Mouse (Mus musculus) kidney, postnatal 4 days (tissue): Measurements from ENCODE around the gene Dnajb4.
"Not testable (repeated sequence)": the region's sequence is repeated elsewhere in the genome, so short reads cannot be mapped to it uniquely, and the experiment has no call there.

Experiments used
- DNase-seq, 2 experiments: peaks; one replicate each; pipeline ENCODE4 v3.0.0; 2021; ENCODE audit warnings: mixed read lengths in 2 of 2

Gene Dnajb4

DNA sequence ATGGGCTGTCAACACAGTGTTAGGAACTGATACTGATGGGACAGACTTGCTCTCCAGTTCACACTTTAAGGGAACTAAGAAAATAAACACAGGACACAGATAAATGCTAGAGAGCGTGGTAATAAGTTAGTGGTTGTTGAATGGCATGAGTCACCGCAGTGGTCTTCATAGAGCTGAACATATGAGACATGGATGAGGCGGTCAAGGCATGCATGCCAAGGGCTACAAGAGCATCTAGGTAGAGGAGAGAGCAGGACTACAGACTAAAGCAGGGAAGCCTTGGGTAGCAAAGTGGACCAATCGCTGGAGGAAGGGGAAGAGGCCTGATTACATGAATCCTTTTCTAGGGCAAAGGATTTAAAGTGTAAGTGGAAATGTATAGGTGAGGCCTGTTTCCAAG, 2.9 kb downstream of the Dnajb4 start:
- DNase-seq = no peak

DNA sequence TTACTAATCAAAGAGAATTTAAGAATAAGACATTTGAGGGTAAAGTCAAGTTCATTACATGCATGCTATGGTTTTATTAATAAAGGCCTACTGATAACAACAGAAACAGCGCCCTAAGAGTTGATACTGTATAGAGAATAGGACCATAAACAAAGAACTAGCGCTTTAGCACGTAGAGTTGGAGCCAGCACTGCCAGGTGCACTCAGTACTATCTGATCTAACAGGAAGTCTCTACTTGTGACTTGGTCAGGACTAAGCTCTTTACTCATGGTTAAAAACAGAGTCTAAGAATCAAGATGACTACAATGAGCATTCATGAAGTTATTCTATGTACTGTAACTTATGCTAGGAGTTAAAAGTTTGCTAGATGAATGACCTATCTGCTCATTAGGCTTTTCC, 5.5 kb downstream of the Dnajb4 start:
- DNase-seq = no peak

DNA sequence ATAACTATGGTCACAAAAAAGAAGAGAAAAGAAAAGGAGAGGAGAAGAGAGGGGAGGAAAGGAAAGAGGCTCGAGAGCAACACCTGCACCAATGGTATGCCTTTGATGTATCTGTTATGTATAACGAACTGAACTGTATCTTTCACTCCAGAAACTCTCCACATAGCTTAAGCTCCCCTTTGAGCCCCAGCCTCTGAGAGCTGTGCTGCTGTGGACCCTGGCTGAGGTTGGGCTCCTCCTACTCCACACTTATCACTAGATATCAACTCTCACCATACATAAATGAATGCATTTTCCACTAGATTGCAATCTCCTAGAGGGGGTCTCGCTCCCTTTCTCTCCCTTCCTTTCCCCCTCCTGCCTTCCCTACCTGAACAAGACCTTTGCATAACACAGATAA, 6.1 kb downstream of the Dnajb4 start:
- no peak for DNase-seq

DNA sequence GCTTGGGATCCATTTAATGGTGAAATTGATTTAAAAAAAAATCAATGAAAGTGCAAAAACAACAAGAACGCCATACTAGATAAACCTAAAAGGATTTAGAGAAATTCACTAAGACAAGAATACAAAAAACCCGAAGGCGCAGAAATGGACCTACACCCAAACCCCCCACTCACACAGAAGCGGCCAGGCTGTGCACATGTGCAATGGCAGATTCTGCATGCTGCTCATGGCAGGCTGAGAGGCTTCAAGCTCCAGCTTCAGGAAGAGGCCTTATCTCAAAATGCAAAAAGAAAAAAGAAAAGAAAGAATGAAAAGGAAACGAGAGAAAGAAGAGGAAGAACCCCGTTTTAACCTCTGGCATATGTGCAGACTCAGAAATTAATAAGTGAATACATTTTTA, 6.7 kb downstream of the Dnajb4 start:
- DNase-seq = no peak

DNA sequence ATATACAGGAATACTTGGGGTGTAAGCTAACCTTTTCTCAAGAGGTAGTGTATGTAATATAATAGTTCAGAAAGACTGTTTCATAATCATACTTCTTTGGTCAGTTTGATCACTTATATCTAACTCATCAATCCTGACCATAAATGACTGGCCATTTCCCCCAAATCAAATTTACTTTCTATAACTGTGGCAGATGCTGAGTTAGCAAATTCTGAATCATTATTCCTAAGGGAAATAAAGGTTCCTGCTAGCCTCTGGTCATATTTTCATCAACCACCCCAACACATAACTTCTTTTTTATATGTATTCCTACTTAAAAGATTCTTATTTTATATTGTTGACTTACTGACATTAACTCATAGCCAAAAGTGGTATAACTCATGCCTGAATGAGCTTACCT, 7.2 kb downstream of the Dnajb4 start:
- no peak for DNase-seq

DNA sequence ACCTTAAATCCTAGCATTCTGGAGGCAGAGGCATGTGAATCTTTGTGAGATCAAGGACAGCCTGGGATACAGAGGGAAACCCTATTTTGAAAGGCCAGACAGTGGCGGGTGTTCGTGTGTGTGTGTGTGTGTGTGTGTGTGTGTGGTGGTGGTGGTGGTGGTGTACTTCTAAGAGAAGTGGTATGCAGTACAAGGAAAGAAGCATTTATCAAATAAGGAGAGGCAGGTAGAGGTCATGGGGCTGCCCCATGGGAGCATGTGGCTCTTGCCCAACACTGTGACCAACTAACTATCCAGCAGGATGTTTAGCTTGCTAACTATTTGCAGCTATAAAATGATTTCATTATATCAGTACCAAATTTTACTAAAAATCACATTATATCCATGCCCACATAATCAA, 8.5 kb downstream of the Dnajb4 start:
- DNase-seq = no peak

DNA sequence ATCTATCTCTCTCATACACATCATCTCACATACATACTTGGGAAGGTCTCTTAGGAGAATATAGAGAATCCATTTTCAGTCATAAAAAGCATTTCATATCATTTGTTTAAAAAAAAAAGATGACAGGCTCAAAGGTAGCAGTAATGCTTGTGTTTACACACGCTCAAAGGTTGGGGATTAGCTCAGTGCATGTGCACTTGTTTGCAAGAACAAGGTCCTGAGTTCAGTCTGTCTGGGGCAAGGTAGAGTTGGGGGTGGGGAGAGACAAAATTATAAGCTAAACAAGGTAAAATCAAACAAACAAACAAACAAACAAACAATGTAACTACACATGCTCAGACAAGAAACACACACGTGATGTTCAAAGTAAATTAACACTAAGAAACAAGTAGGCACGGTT, 8.9 kb downstream of the Dnajb4 start:
- DNase-seq = no peak

DNA sequence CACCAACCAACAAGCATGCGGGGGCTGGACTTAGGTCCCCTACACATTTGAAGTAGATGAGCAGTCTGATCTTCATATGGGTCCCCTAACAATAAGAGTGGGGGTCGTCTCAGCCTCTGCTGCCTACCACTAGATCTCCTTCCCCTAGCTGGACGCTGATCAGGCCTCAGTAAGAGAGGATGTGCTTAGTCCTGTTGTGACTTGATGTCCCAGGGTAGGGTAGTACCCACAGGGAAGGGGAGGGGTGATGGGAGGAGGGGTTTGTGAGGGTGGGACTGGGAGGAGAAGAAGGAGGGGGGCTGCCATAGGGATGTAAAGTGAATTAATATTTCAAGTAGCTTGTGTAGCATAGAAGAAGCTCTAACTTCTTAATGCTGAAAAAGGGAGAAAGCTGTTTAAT, 11.0 kb downstream of the Dnajb4 start:
- DNase-seq = no peak

DNA sequence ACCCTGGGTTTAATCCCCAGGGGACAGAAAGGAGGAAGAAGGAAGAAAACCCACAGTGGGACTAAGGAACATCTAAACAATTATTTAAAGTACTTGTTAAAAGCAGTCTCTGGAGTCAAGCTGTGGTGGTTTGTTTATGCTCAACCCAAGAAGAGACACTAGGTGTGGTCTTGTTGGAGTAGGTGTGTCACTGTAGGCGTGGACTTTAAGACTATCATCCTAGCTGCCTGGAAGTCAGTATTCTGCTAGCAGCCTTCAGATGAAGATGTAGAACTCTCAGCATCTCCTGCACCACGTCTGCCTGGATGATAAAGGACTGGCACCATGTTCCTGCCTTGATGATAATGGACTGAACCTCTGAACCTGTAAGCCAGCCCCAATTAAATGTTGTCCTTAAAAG, 12.9 kb downstream of the Dnajb4 start:
- DNase-seq = not testable (repeated sequence)

DNA sequence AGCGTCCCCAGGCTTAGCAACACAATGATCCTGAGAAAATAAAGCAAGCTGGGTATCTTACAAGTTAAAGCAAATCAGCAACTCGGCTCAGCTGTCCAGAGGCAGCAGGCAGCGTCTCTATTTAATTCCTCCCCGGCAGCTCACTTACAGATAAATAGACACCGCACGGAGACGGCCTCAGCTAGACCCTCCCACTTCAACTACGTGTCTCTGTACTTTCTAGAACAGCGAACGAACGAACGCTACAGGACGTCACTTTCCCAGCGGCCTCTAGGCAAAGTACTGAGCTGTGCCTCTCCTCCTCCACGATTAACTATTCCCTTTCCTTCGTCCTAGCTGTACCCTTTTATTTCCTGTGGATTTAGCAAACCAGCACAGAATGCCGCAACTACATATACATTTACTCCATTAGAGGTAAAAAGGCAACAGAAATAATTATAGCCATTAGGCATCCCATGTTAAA, 16.4 kb downstream of the Dnajb4 start:
- DNase-seq = peak; percentile 82 to 88

DNA sequence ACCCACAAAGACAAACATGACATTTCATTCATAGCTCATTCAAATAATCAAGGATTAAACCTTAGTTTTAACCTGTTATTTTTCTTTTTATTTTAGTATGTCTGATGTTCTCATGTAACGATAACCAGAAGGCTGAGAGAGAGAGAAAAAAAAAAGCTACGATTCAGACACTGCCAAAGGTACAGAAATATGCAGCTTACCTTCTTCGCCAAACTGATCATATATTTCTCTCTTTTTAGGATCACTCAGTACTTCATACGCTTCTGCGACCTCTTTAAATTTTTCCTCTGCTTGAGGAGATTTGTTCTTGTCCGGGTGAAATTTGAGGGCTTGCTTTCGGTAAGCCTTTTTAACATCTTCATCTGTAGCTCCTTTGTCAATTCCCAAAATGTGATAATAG, 16.9 kb downstream of the Dnajb4 start:
- no peak for DNase-seq

DNA sequence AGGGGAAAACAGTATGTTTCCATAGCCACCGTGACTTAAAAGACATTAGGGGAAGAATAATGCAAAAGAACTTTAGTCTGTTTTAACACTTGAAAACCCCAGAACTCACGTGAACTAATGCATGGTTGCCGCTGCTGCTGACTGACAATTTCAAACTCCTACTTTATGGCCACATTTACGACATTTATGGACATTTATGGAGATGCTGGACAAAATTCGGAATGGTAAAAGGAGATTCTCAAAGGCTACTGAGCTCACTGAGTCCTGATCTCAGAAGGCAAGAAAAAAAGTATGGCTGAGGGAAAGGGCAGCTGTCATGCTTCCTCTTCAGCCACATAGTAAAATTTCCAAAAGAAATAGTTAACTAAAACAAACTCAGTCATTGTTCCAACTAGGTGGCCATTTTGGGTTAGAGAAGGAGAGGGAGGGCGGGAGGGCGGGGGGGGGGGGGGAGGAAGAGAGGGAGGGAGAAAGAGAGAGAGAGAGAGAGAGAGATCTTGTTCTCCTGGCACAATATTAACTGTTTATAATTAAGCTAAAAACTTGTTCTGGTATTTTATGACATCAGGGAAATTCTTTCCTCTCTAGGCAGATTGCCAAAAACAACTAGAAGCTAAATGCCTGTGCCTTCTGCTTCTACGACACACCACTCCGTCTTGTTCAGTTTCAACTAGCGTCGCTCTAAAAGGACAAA, 17.7 kb downstream of the Dnajb4 start:
- DNase-seq = peak in 1 of 2 experiments; percentile 35

DNA sequence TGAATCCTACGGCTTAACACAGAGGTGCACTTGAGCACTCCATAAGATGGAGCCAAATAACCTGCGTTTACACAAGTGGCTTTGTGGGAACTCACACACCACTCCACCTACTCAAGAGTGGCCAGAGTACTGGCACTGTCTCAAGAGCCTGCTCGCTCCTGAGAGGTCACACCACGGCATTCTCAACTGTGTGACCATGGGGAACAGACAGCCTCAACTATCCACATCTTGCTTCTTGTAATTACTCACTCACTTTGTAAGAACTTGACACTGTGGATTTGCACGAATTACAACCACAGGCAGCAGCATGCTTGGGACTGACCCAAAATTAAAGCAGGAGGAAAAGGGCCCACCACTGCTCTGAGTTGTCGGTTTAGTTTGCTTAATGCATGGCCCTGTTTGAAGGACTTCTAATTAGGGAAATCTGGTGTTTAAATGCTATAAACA, 18.3 kb downstream of the Dnajb4 start:
- DNase-seq = peak in 1 of 2 experiments; percentile 53

DNA sequence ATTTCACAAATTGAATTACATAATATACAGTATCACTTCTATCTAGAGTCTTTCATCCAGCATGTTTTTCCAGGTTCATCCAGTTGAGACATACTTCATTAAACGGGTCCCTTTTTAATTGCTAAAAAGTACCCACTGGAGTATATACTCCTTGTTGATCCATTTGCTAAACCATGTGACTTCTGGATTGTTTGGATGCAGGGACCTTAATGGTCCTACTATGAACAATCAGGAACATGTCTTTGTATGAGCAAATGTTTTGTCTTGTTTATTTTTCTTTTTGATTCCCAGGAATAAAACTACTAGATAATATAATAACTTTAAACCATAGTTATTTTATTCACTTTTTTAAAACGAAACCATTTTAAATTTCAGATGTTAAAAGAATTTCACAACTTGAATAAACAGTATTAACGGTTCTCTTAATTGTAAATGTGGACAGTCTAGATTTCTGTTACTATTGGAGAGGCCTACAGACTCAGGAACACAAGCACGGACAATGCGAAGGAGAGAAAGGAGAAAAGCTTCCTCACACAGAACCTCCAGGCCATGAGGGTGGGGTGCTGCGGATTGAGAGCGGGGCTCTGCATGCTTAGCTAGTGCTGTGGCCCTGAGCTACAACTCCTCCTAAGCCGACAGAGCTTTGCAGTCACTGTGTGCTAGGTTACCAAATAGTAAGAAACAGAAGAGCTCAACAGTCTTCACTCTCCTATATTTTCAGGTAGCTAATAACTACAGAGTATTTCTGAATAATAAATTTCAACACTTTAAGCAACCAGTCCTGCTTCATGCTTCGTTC, 19.2 kb downstream of the Dnajb4 start:
- DNase-seq = no peak

DNA sequence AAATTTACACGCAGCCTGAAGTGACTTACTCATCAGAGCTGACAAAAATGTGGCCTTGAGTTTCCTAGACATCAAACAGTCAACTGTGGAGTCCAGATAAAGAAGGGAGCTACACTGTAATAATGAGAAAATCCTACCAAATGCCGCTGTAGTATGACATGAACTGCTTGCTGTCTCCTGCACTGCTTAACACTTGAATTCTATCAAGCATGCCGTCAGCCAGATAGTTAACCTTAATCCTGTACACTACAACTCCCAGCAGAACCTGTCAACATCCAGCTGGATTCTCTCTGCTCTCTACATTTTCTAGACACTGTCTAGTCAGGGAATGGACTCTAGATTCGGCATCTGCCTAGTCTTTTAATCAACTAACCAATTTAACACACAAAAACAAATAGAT, 20.8 kb downstream of the Dnajb4 start:
- DNase-seq = peak in 1 of 2 experiments; percentile 43

DNA sequence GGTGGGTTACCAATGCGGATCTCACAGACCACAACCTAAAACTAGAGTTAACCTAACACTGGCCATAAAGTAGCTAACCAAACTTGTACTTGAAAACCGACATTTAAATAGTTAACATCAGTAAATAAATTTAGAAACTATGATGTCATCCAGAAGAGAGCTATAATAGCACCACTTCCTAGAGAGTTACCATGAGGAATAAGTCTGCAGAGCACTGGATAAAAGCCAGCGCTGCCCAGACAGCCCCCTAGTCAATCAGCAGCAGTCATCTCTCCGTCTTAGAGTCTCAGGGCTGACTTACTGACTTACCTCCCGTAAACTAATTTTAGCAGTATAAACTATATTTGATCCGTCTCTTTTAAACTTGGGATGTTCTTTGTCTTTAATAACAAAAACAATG, 24.0 kb downstream of the Dnajb4 start:
- no peak for DNase-seq

DNA sequence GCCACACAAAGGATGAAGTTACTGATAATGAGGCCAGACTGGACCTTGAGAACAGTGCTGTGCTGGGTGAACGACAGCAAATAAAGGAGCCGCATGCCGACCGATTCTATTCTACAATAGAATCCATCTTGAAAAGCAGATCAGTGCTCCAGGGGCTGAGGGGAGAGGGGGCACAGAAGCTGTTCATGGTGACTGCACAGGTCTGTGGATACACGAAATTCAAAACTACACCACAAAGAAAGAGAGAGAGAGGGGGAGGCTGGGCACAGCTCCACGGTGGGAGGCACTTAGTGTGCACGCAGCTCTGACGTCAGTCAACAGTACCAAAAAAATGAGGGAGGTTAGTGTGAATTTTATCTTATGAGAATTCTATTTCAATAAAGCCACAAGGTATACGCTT, 26.6 kb downstream of the Dnajb4 start:
- DNase-seq = no peak

DNA sequence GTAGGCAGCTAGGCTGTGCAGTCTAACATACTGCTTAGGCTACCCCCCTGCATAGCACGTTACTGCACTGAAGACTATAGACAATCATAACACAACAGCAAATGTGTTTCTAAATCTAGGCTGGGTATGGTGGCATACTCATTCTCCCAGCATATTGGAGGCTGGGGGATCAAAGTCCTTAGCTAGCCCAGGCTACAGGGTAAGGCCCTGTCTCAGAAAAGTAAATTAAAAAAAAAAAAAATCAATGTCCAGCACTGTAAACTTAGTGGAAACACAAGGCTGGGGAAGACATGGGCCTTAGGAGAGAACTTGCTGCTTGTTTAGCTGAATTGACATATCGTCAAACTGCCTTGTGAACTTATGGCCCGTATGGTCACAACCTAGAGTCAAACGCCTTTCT, 29.5 kb downstream of the Dnajb4 start:
- no peak for DNase-seq

DNA sequence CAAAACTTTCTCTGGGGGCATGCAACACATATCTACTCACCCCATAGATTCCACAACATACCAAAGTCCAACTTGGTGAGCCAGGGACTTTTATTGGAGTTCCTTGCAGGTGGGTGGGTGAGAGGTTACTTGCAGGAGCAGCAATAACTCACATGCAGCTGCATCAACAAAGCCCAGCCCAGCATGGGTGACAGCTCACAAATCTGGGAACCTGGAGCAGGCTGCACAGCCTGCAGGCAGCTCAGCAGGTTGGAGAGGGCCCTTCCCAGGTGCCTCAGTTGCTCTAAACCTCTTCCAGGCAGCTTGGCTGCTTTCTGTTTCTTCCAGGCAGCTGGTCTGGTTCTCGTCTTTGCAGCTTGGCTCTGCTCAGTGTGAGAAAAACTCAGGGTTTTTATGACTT, 30.8 kb downstream of the Dnajb4 start:
- DNase-seq = no peak

DNA sequence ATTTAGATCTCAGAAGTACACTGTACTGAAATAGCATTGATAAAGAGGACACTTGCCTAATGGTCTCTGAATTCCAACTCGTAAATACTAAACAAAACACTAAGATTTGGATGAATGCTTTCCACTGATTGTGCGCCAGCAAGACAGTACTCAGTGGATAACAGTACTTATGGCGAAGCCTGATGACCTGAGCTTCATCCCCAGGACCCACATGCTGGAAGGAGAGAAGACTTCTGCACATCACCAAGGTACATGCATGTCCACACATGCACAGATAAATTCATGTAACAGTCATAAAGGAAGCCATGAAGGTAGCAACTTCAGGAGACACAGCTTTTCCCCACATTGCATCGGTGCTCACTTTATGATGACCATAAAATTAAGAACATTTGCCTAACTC, 31.3 kb downstream of the Dnajb4 start:
- DNase-seq = no peak

DNA sequence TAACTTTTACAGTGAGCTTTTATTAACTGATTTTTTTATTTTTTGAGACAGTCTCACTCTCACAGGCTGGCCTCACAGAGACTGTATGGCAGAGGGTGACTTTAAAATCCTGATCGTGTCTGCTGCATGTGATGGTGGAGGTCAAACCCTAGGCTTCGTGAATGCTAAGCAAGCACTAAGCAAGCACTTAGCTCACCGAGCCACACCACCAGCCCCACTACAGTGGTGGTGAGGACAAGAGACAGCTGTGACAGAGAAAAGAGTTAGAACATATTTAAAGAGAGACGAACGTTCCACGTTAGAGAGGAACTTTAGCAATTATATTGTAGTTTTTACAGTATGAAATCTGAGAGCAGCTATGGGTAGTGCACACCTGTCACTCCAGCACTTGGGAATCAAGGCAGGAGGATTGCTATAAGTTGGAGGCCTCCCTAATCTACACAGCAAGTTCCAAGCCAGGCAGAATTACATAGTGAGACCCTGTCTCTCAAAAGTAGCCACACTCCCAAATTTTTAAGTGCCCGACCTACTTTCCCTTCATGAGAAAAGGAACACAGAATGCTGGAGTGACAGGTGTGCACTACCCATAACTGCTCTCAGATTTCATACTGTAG, 37.7 kb downstream of the Dnajb4 start:
- DNase-seq = no peak

DNA sequence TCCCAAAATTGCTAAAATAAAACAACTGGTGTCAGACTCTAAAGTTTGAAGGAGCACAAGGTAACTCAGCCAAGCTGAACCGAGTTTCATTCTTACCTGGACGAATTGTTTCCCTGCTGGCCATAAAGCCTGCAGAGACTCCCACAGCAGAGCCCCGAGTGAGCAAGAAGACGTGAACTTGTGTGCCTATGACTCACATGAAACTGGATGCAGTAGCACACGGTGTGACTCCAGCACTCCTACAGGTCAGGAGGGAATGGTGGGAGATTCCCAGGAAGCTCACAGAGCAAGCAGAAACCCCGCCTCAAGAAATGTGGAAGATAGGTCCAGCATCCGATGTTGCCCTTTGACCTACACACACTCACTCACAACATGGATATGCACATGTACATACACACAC, 38.2 kb downstream of the Dnajb4 start:
- DNase-seq = no peak

DNA sequence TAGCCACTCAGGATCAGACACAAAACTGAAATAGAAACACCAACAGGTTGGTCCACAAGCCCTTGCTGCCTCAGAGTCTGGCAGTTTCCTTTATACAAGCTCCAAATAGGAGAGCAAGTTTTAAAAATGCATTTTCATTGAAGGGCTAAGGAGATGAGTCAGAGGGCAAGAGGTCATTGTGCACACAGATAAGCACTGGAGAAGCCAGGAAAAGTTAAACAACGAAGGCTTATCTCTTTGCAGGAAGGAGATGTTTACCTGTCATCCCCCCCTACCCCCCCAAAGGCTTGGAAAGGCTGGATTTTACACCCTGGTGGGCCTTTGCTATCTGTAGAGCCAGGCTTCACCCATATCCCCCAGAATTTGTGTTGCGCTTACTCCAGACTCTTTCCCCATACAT, 38.9 kb downstream of the Dnajb4 start:
- DNase-seq = no peak

DNA sequence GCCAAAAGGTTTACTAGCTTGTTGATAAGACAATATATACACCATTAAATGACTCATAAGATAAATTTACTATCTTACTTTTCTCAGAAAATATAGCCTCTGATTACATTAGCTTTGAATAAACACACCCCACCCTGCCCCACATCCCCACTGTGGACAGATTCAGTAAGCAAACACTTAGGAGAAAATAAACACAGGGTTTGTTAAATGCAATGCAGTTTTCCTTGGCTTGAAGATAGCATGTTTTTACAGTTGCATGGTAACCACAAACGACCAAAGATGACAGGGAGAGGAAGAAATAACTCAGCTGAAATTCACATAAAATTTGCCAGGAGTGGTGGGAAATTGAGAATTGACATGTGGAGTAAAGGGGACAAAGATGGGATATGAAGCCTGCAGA, 39.7 kb downstream of the Dnajb4 start:
- no peak for DNase-seq
